Mouse (Mus musculus) MEL (cell line): ENCODE measurements around the gene Kif18a.

Experiments used
- CTCF ChIP-seq, 3 experiments: IDR thresholded peaks in 2 of 3; conservative IDR thresholded peaks in 1 of 3; 2 replicates each; pipeline ENCODE4 v1.5.1; 2011 to 2012; ENCODE audit warnings: low read length in 3 of 3, low read depth in 2 of 3, mild to moderate bottlenecking in 2 of 3, improper control_type of control experiment in 1 of 3, inconsistent platforms in 1 of 3, mixed read lengths in 1 of 3, moderate library complexity in 1 of 3; ENCODE audit not compliant: control insufficient read depth in 1 of 3, insufficient read depth in 1 of 3, poor library complexity in 1 of 3, severe bottlenecking in 1 of 3
- GATA1 ChIP-seq: IDR thresholded peaks from 2 replicates; pipeline ENCODE4 v1.6.1; 2011; ENCODE audit warnings: low read depth, low read length, improper control_type of control experiment
- NELFE ChIP-seq: IDR thresholded peaks from 2 replicates; pipeline ENCODE4 v1.6.1; 2011; ENCODE audit warnings: low read depth, low read length, improper control_type of control experiment
- POLR2A ChIP-seq, 2 experiments: IDR thresholded peaks; 2 replicates each; pipeline ENCODE4 v1.6.1; 2011 to 2012; ENCODE audit warnings: low read length in 2 of 2, mild to moderate bottlenecking in 2 of 2, control low read depth in 1 of 2, improper control_type of control experiment in 1 of 2, low read depth in 1 of 2, moderate library complexity in 1 of 2; ENCODE audit not compliant: control insufficient read depth in 1 of 2, insufficient read depth in 1 of 2, poor library complexity in 1 of 2
- TAL1 ChIP-seq: IDR thresholded peaks from 2 replicates; pipeline ENCODE4 v1.6.1; 2012; ENCODE audit warnings: mild to moderate bottlenecking, inconsistent platforms, low read length, moderate library complexity, mixed read lengths
- ZNF384 ChIP-seq: IDR thresholded peaks from 2 replicates; pipeline ENCODE4 v1.6.1; 2012; ENCODE audit warnings: low read depth, mild to moderate bottlenecking, inconsistent platforms, low read length, improper control_type of control experiment

DNA sequence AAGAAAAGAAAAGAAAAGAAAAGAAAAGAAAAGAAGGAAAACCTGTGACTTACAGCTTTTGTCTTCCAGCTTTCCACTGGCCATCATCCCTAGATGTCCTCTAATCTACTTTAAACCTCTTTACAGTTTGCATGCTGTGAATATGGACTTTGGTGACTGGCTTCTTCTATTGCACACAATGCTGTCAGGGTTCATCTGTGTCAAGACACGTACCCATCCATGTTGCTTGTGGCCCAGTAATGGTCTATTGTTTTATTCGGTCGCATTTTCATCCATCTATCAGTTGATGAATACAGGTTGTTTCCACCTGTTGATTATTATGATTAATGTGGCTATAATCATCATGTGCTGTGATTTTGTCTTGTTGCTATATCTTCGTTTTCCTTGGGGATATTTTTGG is 46.7 kb upstream of the Kif18a start:
- no peak for TF ChIP-seq CTCF (IDR thresholded peaks at IDR 0.05 in 2 of 3, conservative IDR thresholded peaks at IDR 0.05 in 1 of 3; ENCODE audit: control insufficient read depth in 1 of 3, insufficient read depth in 1 of 3, low read depth in 2 of 3, low read length in 3 of 3, poor library complexity in 1 of 3, severe bottlenecking in 1 of 3)
- no peak for TF ChIP-seq GATA1
- no peak for TF ChIP-seq TAL1
- no peak for TF ChIP-seq ZNF384
- TF ChIP-seq POLR2A (IDR thresholded peaks at IDR 0.05; ENCODE audit: control insufficient read depth in 1 of 2, insufficient read depth in 1 of 2, low read depth in 1 of 2, low read length in 2 of 2, poor library complexity in 1 of 2), result no peak
- TF ChIP-seq NELFE, result no peak
